Mouse (Mus musculus) cortical plate, adult 2 months (tissue): ENCODE results near the gene Dync1i2. TPM values are rescaled to one million over a fixed set of nuclear protein-coding genes. Genes with fewer than 3 reads are reported as not detected.

Experiments
- H3K27ac ChIP-seq: fragments of 200-500 bp; 2 replicates; pipeline ENCODE4 v1.5.1; 2012; ENCODE audit warnings: low read length, control low read depth, inconsistent platforms; ENCODE audit not compliant: insufficient read depth
- H3K4me1 ChIP-seq: fragments of 200-500 bp; 2 replicates; pipeline ENCODE4 v1.6.1; 2011; ENCODE audit warnings: low read length; ENCODE audit not compliant: control insufficient read depth, insufficient read depth
- H3K4me3 ChIP-seq: fragments of 200-500 bp; 2 replicates; pipeline ENCODE4 v1.5.1; 2011; ENCODE audit warnings: mild to moderate bottlenecking, low read length, control low read depth; ENCODE audit not compliant: insufficient read depth
- CTCF ChIP-seq: fragments of 200-500 bp; IDR thresholded peaks from 2 replicates; pipeline ENCODE4 v1.5.1; 2011; ENCODE audit warnings: mild to moderate bottlenecking, control low read depth, low read length; ENCODE audit not compliant: insufficient read depth; ENCODE audit errors: extremely low read depth
- POLR2A ChIP-seq: fragments of 200-500 bp; IDR thresholded peaks from 2 replicates; pipeline ENCODE4 v1.6.1; 2011; ENCODE audit warnings: mild to moderate bottlenecking, low read length, control low read depth; ENCODE audit not compliant: insufficient read depth; ENCODE audit errors: extremely low read depth
- polyA plus RNA-seq: library from polyadenylated mRNA; depleted of rRNA; stranded (reverse); fragments of >200 nt; gene quantifications from 2 replicates; pipeline ENCODE4 v1.2.3, GENCODE M21; 2012

The Dync1i2 gene
- polyA plus RNA-seq, 1 experiment = 172 TPM

DNA sequence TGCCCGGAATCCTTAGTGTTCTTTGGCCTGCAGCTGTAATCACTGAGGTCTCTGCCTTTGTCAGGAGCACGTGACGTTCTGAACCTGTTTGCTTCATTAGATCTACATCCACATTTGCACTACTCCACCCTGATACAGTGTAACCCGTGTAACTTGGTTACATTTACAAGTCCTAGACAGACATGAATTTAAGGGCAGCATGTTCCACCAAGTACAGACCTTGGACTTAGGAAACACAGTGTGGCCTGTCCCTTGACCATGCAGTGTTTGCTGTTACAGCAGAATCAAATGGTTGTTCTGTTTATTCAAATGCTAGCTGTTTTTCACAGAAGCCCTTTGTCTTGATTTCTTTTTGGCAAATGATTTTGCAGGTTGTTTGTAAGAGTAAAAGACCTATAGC, 43.3 kb downstream of the Dync1i2 start:
- no peak overlapping the region for H3K4me3 ChIP-seq
- no peak for TF ChIP-seq CTCF
- TF ChIP-seq POLR2A = no peak
- H3K4me1 ChIP-seq = peaks cover 3% of the 10 kb centered on the region
- no peak overlapping the region for H3K27ac ChIP-seq

DNA sequence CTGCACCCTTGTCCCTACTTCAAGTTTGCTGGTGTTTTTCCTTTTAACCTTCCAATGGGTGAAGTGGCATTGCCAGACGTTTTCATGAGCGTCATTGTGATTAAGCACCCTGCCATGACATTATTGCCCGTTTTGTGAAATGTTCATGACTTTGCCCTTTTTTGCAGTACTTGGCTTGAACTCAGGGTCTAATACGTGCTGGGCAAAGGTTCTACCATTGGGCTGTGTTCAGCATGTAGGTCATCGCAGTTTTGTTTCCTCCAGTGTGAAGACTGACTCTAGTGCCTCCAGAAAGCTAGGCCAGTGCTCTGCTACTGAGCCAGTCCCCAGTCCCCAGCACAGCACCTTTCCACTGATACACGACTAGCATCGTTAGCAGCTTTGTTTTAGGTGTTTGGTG, 45.1 kb downstream of the Dync1i2 start:
- Histone ChIP-seq H3K4me3 (no peak overlapping the region), H3K4me1 (peaks cover 3% of the 10 kb centered on the region), H3K27ac (no peak overlapping the region)
- TF ChIP-seq CTCF (no peak), POLR2A (no peak)

DNA sequence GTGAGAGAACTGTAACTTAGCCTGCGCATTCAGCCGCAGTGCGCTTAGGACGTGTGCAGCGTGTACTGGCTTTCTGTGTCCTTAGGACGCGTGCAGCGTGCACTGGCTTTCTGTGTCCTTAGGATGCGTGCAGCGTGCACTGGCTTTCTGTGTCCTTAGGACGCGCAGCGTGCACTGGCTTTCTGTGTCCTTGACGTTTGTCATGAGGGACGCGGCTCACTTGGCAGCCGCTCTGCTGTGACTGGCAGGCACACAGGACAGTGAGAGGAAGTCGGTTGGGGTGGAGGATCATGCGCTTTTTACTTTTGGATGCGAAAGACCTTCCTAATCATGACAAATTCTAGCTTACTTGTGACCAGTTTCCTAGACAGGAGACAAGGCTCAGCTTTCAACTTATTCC, 53.1 kb downstream of the Dync1i2 start:
- Histone ChIP-seq H3K27ac (no peak overlapping the region), H3K4me3 (no peak overlapping the region)
- TF ChIP-seq POLR2A (no peak), CTCF (no peak)

DNA sequence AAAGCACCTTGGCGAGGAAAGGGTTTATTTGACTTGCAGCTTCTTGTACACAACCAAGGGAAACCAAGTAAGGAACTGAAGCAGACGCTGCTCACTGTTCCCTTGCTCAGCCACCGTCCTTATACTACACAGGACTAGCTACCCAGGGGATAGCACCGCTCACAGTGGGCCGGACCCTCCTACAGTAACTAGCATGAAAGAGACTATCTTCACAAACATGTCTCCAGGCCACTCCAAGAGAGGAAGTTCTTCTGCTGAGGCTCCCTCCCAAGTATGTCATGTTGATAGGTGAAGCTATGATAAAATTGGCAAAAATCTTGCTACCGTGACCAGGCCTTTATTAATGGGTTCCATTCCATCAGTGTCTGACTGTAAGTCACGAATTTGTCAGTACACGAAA, 57.2 kb downstream of the Dync1i2 start:
- no peak for TF ChIP-seq CTCF
- no peak for TF ChIP-seq POLR2A
- Histone ChIP-seq H3K4me1 (no peaks in the 10 kb centered on the region), H3K4me3 (no peak overlapping the region), H3K27ac (no peak overlapping the region)

More for the DNA sequence above, 53.1 kb downstream of the Dync1i2 start:
- no peaks in the 10 kb centered on the region for H3K4me1 ChIP-seq

DNA sequence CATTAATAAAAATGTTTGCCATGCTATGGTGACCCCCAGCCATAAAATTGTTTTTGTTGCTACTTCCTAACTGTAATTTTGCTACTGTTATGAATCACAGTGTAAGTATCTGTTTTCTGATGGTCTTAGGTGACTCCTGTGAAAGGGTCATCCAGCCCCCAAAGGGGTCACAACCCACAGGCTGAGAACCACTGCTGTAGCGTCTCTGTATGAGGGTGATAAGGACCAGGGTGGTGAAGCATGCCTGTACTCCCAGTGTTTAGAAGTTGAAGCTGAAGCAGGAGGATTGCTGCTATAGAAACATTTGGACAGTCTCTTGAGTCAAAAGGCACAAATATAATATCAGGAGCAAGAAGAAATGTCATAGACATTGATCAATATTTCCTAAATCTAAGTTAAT, 57.8 kb downstream of the Dync1i2 start:
- TF ChIP-seq POLR2A (no peak), CTCF (no peak)
- H3K4me3 ChIP-seq = no peak overlapping the region
- no peak overlapping the region for H3K27ac ChIP-seq

DNA sequence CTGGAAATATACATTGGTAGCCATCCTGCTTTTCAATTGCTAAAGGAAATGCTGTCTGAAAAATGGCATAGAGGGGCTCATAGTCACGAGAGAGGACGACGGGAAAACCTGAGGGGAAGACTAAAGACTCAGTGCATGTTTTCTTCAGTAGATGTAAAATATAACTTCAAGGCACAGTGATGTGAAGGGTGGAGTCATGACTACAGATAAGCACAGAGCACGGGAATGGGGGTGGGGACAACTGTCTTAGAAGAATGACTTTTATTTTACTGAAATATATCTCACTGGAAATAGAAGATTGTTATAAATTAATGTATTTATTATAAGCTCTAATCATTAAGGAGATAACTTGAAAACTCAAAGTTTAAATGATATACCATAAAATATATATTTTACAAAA, 58.6 kb downstream of the Dync1i2 start:
- Histone ChIP-seq H3K4me3 (no peak overlapping the region), H3K27ac (no peak overlapping the region), H3K4me1 (no peaks in the 10 kb centered on the region)
- no peak for TF ChIP-seq POLR2A
- TF ChIP-seq CTCF = no peak

More for the DNA sequence above, 57.8 kb downstream of the Dync1i2 start:
- H3K4me1 ChIP-seq = no peaks in the 10 kb centered on the region

DNA sequence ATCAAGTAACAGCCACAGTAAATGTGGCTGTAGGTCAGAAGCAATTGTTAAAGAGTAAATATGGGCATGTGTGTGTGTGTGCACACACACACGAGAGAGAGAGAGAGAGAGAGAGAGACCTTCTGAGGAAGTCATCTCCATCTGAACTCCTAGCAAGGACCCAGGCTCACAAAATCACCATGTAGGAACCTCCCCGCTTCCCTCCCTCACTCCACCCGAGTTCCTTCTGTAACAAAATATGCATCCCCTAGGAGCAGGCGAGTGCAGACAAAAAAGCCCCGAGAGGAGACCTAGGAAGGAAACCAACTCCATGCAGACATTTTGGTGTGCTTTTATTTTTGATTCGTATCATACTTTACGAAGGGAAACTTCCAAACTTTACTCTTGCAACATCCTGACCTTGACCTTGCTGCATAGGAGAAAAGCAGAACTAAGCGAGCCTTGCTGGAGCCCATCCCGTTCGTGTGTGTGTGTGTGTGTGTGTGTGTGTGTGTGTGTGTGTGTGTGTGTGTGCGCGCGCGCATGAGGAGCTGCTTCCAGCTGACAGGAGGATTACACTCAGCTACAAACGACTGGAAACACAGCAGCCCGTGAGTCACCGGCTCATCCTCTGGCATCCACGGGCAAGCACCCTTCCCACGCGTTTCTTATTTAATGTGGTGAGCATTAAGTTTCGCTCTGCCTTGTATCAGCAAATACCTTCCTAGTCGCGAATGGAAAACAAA, 62.6 kb downstream of the Dync1i2 start:
- TF ChIP-seq CTCF = no peak
- no peak for TF ChIP-seq POLR2A
- H3K4me1 ChIP-seq = peaks cover 3% of the 10 kb centered on the region
- no peak overlapping the region for H3K27ac ChIP-seq
- no peak overlapping the region for H3K4me3 ChIP-seq

DNA sequence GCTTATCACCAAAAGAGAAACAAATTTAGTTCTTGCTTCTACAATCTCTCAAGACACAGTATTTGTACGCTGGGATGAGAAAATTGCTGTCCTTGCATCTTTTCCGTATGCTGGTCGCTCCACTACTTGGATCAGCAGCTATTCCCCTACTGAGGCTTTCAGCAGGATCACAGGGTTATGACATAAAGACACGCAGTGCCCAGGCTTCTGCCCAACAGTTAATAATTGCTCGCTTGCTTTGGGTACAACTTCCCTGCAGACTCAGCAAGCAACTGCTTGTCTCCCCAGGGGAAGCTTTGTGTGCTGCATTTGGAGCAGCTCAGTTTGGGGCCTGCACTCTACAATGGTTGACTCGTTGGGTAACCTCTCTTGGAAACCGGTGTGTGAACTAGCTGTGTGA, 64.2 kb downstream of the Dync1i2 start:
- Histone ChIP-seq H3K27ac (no peak overlapping the region), H3K4me1 (peaks cover 4% of the 10 kb centered on the region), H3K4me3 (no peak overlapping the region)
- TF ChIP-seq POLR2A (no peak), CTCF (no peak)

DNA sequence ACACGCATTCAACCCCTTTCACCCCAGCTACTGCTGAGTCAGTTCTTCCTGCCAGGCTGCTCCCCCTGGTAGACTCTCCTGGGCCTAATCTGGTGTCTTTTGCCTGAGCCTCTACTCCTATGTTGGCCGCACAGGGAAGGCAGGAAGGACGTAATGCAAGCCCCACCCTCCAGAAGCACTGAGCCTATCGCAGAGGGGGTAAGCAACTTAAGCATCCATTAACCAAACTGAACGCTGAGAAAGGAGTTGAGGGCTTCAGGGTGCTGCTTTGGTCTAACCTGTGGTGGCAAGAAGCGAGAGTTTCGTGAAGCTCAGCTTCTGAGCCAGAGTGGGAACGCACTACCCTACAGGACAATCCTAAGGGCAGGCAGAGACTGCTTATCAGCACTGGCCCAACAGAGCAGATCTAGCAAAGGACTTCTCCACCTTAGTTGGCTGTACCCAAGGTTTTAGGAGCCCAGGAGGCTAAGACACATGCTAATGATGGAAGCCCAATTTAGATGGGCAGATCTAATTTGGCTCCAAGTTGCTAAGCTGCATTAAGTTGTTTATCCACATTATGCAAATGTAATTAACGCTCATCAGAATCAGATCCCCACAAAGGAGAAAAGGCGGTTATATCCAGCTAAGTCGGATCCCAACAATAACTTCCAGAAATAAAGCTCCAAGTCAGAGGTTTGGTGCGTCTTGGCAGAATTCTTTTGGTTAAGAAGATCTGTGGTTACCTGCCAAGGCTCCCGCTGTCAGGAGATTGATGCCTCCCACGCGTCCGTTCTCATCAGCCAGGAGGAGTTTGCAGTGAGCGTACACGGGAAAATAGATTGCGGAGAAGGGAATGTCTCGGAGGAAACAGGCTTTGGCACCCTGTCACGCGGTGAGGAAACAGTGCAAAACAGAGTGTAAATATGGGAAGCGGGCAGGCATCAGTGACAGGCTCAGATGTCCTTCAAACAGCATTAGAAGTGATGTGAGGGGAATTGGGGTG, 67.6 kb downstream of the Dync1i2 start:
- no peak overlapping the region for H3K27ac ChIP-seq

More for the DNA sequence above, 67.6 kb downstream of the Dync1i2 start:
- TF ChIP-seq POLR2A (no peak), CTCF (no peak)
- H3K4me3 ChIP-seq = no peak overlapping the region
- H3K4me1 ChIP-seq = peaks cover 6% of the 10 kb centered on the region
